Mouse (Mus musculus) bone marrow macrophage, adult 2 months (primary cell): ENCODE data around the gene Smok3c.

Source experiments
- CTCF ChIP-seq: IDR thresholded peaks from 2 replicates; pipeline ENCODE4 v1.5.1; 2012; ENCODE audit warnings: low read depth, mild to moderate bottlenecking, low read length, moderate library complexity
- POLR2A ChIP-seq: IDR thresholded peaks from 2 replicates; pipeline ENCODE4 v1.6.1; 2012; ENCODE audit warnings: mild to moderate bottlenecking, low read depth, low read length, borderline replicate concordance

GRCm38 (mm10) chr5:138009437-138009836 is 43.6 kb upstream of the Smok3c start:
- no peak for TF ChIP-seq POLR2A
- TF ChIP-seq CTCF: no peak
